Comparison of ENCODE assay signal across 24 mouse cellular contexts in the genomic region with DNA sequence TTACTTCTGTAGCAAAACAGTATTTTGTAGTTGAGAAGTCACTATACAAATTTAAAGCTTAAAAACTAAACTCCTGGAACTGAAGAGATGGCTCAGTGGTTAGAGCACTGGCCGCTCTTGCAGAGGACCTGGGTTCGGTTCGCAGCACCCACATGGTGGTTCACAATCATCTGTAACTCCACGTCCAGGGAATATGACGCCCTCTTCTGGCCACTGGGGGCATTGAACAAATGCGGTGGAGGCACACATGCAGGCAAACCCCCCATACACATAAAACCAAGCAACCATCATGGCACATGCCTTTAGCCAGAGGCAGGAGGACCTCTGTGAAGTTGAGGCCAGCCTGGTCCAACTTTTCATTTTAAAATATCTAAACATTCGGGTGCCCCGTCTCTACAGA. TPM values are rescaled to one million over a fixed set of nuclear protein-coding genes. Genes with fewer than 3 reads are reported as not detected.
DNase-seq lines count a peak whose midpoint lies in the region; ATAC-seq and TF ChIP-seq lines count a peak whose summit lies in the region.
"Had no signal": no experiment of that assay in that cellular context is flagged by ENCODE, and none has a peak within 500 bp of the region (broad histone marks: within the 10 kb centered on the region; RNA-seq: fewer than 3 reads in every experiment).

No protein-coding gene starts in this region.

- TF ChIP-seq EP300 in MEL (IDR thresholded peaks at IDR 0.05; ENCODE audit: low read depth in 1 of 2, low read length in 2 of 2) = no peak

- TF ChIP-seq POLR2A in MEL (IDR thresholded peaks at IDR 0.05; ENCODE audit: control insufficient read depth in 1 of 2, insufficient read depth in 1 of 2, low read depth in 1 of 2, low read length in 2 of 2, poor library complexity in 1 of 2) = no peak

- TF ChIP-seq RAD21 in MEL (IDR thresholded peaks at IDR 0.05; ENCODE audit: low read depth, low read length) = no peak

- no peaks in the 10 kb centered on the region for H3K27me3 ChIP-seq in midbrain, postnatal 0 days (ENCODE audit: insufficient read depth, low read length)
- H3K27me3 ChIP-seq in midbrain, embryonic 15.5 days (replicated peaks) = no peaks in the 10 kb centered on the region
- H3K27me3 ChIP-seq in MEL (ENCODE audit: control insufficient read depth in 1 of 2, insufficient read depth in 2 of 2, low read length in 2 of 2) = no peaks in the 10 kb centered on the region
- H3K27me3 ChIP-seq: embryonic facial prominence, embryonic 12.5 days; embryonic facial prominence, embryonic 15.5 days; heart, embryonic 13.5 days; hindbrain, embryonic 15.5 days had no signal

- H3K4me3 ChIP-seq in midbrain, postnatal 0 days (ENCODE audit: low read depth, low read length) = no peak overlapping the region
- H3K4me3 ChIP-seq in midbrain, embryonic 15.5 days = no peak overlapping the region
- H3K4me3 ChIP-seq in MEL (ENCODE audit: control insufficient read depth in 1 of 2, insufficient read depth in 1 of 2, low read depth in 2 of 2, low read length in 2 of 2) = no peak overlapping the region
- H3K4me3 ChIP-seq: embryonic facial prominence, embryonic 12.5 days; embryonic facial prominence, embryonic 15.5 days; gastrocnemius, adult 2 months; heart, embryonic 10.5 days; heart, embryonic 13.5 days; hindbrain, embryonic 15.5 days had no signal

- peak; percentile 13; the same call in 1 of the 2 replicates for TF ChIP-seq CTCF in midbrain, postnatal 0 days (IDR thresholded peaks at IDR 0.05)
- peak; percentile 21 to 38 (median 36); a peak in 5 of 6 replicates for TF ChIP-seq CTCF in MEL (IDR thresholded peaks at IDR 0.05 in 2 of 3, conservative IDR thresholded peaks at IDR 0.05 in 1 of 3; ENCODE audit: control insufficient read depth in 1 of 3, insufficient read depth in 1 of 3, low read depth in 2 of 3, low read length in 3 of 3, poor library complexity in 1 of 3, severe bottlenecking in 1 of 3)

- ATAC-seq in CD4-positive, CD25-positive, alpha-beta regulatory T cell, adult 4 months = no peak
- ATAC-seq in midbrain, postnatal 0 days (ENCODE audit: low FRiP score) = no peak
- ATAC-seq in midbrain, embryonic 15.5 days (replicated peaks) = no peak
- ATAC-seq: forebrain, embryonic 14.5 days; forebrain, postnatal 0 days had no signal

- peak; percentile 21 for DNase-seq in CD4-positive, CD25-positive, alpha-beta regulatory T cell, adult 2 months (ENCODE audit: low read depth, low spot score)
- DNase-seq in midbrain, postnatal 0 days (ENCODE audit: low spot score) = no peak
- no peak for DNase-seq in MEL (ENCODE audit: low read depth, low spot score)
- no peak for DNase-seq in spleen, postnatal 36 days (ENCODE audit: low spot score in 2 of 2)
- no peak for DNase-seq in adrenal gland, postnatal 14 days
- DNase-seq: adrenal gland, postnatal 10 days; cerebellum, adult 11 months; cerebellum, adult 2 months; cerebellum, adult 9-11 months; cerebellum, postnatal 25 days; forebrain, postnatal 0 days; gastrocnemius, adult 2 months; gastrocnemius, postnatal 14 days; heart, adult 18-20 months; heart, postnatal 14 days; heart, postnatal 4 days had no signal

- H3K9ac ChIP-seq in midbrain, postnatal 0 days (replicated peaks; ENCODE audit: low read length, poor library complexity, severe bottlenecking) = no peak overlapping the region
- H3K9ac ChIP-seq in midbrain, embryonic 15.5 days = no peak overlapping the region
- H3K9ac ChIP-seq in MEL (ENCODE audit: control insufficient read depth, low read depth, low read length, poor library complexity, severe bottlenecking) = no peak overlapping the region
- H3K9ac ChIP-seq: embryonic facial prominence, embryonic 12.5 days; embryonic facial prominence, embryonic 15.5 days; forebrain, postnatal 0 days; heart, embryonic 13.5 days; hindbrain, embryonic 15.5 days had no signal

- no peaks in the 10 kb centered on the region for H3K9me3 ChIP-seq in midbrain, postnatal 0 days (ENCODE audit: low read length)
- H3K9me3 ChIP-seq in midbrain, embryonic 15.5 days = no peaks in the 10 kb centered on the region
- H3K9me3 ChIP-seq in MEL (replicated peaks; ENCODE audit: insufficient read depth, low read length) = no peaks in the 10 kb centered on the region
- H3K9me3 ChIP-seq: embryonic facial prominence, embryonic 15.5 days; hindbrain, embryonic 15.5 days had no signal

- H3K36me3 ChIP-seq in midbrain, postnatal 0 days (ENCODE audit: insufficient read depth, low read length) = no peaks in the 10 kb centered on the region
- H3K36me3 ChIP-seq in midbrain, embryonic 15.5 days (replicated peaks) = no peaks in the 10 kb centered on the region
- H3K36me3 ChIP-seq in MEL (ENCODE audit: control insufficient read depth in 1 of 2, insufficient read depth in 2 of 2, low read length in 2 of 2) = peaks cover 28 to 36% of the 10 kb centered on the region in 2 experiments
- H3K36me3 ChIP-seq: embryonic facial prominence, embryonic 12.5 days; hindbrain, embryonic 15.5 days had no signal

- no peaks in the 10 kb centered on the region for H3K4me1 ChIP-seq in midbrain, postnatal 0 days (ENCODE audit: insufficient read depth, low read length)
- H3K4me1 ChIP-seq in midbrain, embryonic 15.5 days = no peaks in the 10 kb centered on the region
- peaks cover 20 to 29% of the 10 kb centered on the region in 2 experiments for H3K4me1 ChIP-seq in MEL (ENCODE audit: control insufficient read depth in 1 of 2, insufficient read depth in 2 of 2, low read length in 2 of 2)
- H3K4me1 ChIP-seq: embryonic facial prominence, embryonic 12.5 days; hindbrain, embryonic 15.5 days had no signal

- no peak overlapping the region for H3K4me2 ChIP-seq in midbrain, postnatal 0 days (ENCODE audit: low read depth, low read length, poor library complexity, severe bottlenecking)
- H3K4me2 ChIP-seq in midbrain, embryonic 15.5 days = no peak overlapping the region
- H3K4me2 ChIP-seq: embryonic facial prominence, embryonic 12.5 days; embryonic facial prominence, embryonic 15.5 days; heart, embryonic 13.5 days; hindbrain, embryonic 15.5 days had no signal

- H3K79me2 ChIP-seq in MEL (ENCODE audit: control insufficient read depth, insufficient read depth, low read length, poor library complexity) = peaks cover 66% of the 10 kb centered on the region

- no peak overlapping the region for H3K27ac ChIP-seq in midbrain, postnatal 0 days (ENCODE audit: low read depth, low read length)
- H3K27ac ChIP-seq in midbrain, embryonic 15.5 days = no peak overlapping the region
- no peak overlapping the region for H3K27ac ChIP-seq in MEL (ENCODE audit: control insufficient read depth, low read depth, low read length)
- H3K27ac ChIP-seq: embryonic facial prominence, embryonic 12.5 days; embryonic facial prominence, embryonic 15.5 days; gastrocnemius, adult 2 months; heart, embryonic 10.5 days; heart, embryonic 13.5 days; hindbrain, embryonic 15.5 days had no signal

- 94% methylated on average over 8 of the region's 8 CpGs for WGBS in midbrain, postnatal 0 days
- WGBS in midbrain, embryonic 15.5 days = 96% methylated on average over 8 of the region's 8 CpGs

TF ChIP-seq in MEL, 35 proteins besides CTCF, POLR2A, EP300 and RAD21:
- TF ChIP-seq BHLHE40 (IDR thresholded peaks at IDR 0.05; ENCODE audit: borderline replicate concordance, low read depth, low read length) = no peak
- no peak for TF ChIP-seq MAZ (IDR thresholded peaks at IDR 0.05; ENCODE audit: low read depth, low read length)

RNA-seq across cellular contexts. Expression of a gene that starts 23.3 kb away (rescaled TPM):
- polyA plus RNA-seq in CD4-positive, CD25-positive, alpha-beta regulatory T cell, adult 4 months (2017; shearing (Covaris generic)) = 10 to 100 TPM; 13.2 to 19.0 TPM
- total RNA-seq in midbrain, postnatal 0 days (2014; rRNA removed) = 49.8 and 73.3 TPM in 2 replicates
- 26.2 and 33.8 TPM in 2 replicates for polyA plus RNA-seq in midbrain, postnatal 0 days (2015; fragmentation: Nextera tagmentation; extraction: Ambion mirVana)
- polyA plus RNA-seq in midbrain, embryonic 15.5 days (2015; fragmentation: Nextera tagmentation; extraction: Ambion mirVana) = 45.2 and 46.4 TPM in 2 replicates
- total RNA-seq in MEL (2012; rRNA removed) = 64.1 and 90.2 TPM in 2 replicates
- 100 to 1,000 TPM in 1 of 2 experiments, 10 to 100 TPM in 1; 80.9 to 133 TPM for polyA plus RNA-seq in MEL (2012; ENCODE audit: insufficient read depth in 1 of 2, insufficient read length in 2 of 2, low read depth in 1 of 2, low replicate concordance in 2 of 2, missing spikeins in 1 of 2)
- total RNA-seq in adrenal gland, postnatal 14 days (2021) = 70.5 and 83.6 TPM in 2 replicates
